Mouse (Mus musculus) cortical plate, adult 2 months (tissue): ENCODE measurements around the gene Yipf2.

Source experiments
- CTCF ChIP-seq: fragments of 200-500 bp; IDR thresholded peaks from 2 replicates; pipeline ENCODE4 v1.5.1; 2011; ENCODE audit warnings: mild to moderate bottlenecking, control low read depth, low read length; ENCODE audit not compliant: insufficient read depth; ENCODE audit errors: extremely low read depth
- POLR2A ChIP-seq: fragments of 200-500 bp; IDR thresholded peaks from 2 replicates; pipeline ENCODE4 v1.6.1; 2011; ENCODE audit warnings: mild to moderate bottlenecking, low read length, control low read depth; ENCODE audit not compliant: insufficient read depth; ENCODE audit errors: extremely low read depth

DNA sequence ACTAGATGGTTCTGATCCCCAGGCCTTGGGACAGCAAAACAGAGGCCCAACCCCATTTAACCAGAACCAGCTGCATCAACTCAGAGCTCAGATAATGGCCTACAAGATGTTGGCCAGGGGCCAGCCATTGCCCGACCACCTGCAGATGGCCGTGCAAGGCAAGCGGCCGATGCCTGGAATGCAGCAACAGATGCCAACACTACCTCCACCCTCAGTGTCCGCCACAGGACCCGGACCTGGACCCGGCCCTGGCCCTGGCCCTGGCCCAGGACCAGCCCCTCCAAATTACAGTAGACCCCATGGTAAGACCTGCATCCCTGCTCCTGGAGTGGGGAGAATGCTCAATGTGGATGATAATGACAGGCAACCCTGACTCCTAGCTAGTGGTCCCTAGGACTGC, 43.0 kb upstream of the Yipf2 start:
- TF ChIP-seq CTCF (no peak), POLR2A (no peak)
